Mouse (Mus musculus): ENCODE data around the gene Fancg. TPM values are rescaled to one million over a fixed set of nuclear protein-coding genes. Genes with fewer than 3 reads are reported as not detected.

Gene Fancg
- total and polyA plus RNA-seq, 3 experiments, result 13.2 to 18.7 (median 13.7) TPM

- no peak overlapping the region for H3K4me2 ChIP-seq (ENCODE audit: insufficient read depth, low read depth, poor library complexity, severe bottlenecking)
- H3K4me3 ChIP-seq (replicated peaks in 1 of 3; ENCODE audit: low read depth in 2 of 3, low read length in 2 of 3, poor library complexity in 1 of 3), result no peak overlapping the region
- 0 out of 2 replicates have a peak, but pooled peaks cover 5% of the 10 kb centered on the region for H3K79me2 ChIP-seq (replicated peaks; ENCODE audit: control insufficient read depth, extremely low read depth, insufficient read depth, poor library complexity, severe bottlenecking)
- H3K27me3 ChIP-seq (replicated peaks), result no peaks in the 10 kb centered on the region
- no peaks in the 10 kb centered on the region for H3K9me3 ChIP-seq (replicated peaks; ENCODE audit: low read length)
- TF ChIP-seq TCF12 (IDR thresholded peaks at IDR 0.05; ENCODE audit: low read depth, low read length) (no peak), ZC3H11A (IDR thresholded peaks at IDR 0.05; ENCODE audit: low read depth, low read length) (no peak), E2F4 (IDR thresholded peaks at IDR 0.05; ENCODE audit: insufficient replicate concordance, low read depth, low read length) (no peak), USF1 (IDR thresholded peaks at IDR 0.05; ENCODE audit: low read depth, low read length) (no peak), MAX (IDR thresholded peaks at IDR 0.05; ENCODE audit: low read length) (no peak), IRF4 (IDR thresholded peaks at IDR 0.05; ENCODE audit: low read depth, low read length) (no peak), GABPA (IDR thresholded peaks at IDR 0.05; ENCODE audit: insufficient replicate concordance, low read depth, low read length) (no peak), MAZ (IDR thresholded peaks at IDR 0.05; ENCODE audit: low read depth, low read length) (no peak), MYC (IDR thresholded peaks at IDR 0.05; ENCODE audit: low read depth, low read length) (no peak)
- peaks cover 7 to 12% of the 10 kb centered on the region in 2 experiments for H3K4me1 ChIP-seq (ENCODE audit: control insufficient read depth in 1 of 2, insufficient read depth in 2 of 2)
- dilution Hi-C loops (cut with MboI; ENCODE audit: extremely low pct_ligation_motif_present, extremely low pct_unique_long_range_greater_than_20kb, low sequenced_read_pairs) (no loop called here), in situ Hi-C loops (cut with MboI; ENCODE audit: low pct_ligation_motif_present, low pct_unique_long_range_greater_than_20kb, low sequenced_read_pairs) (loop anchor here (25.0 kb wide), 1 partner anchor 542 kb away; the partner anchor contains the start of genes Creb3 and Tln1)
- no peak overlapping the region for H3K27ac ChIP-seq (ENCODE audit: insufficient read depth, low read depth)
- no peak for DNase-seq (ENCODE audit: extremely low read depth)
- no peak overlapping the region for H3K9ac ChIP-seq (ENCODE audit: insufficient read depth, low read depth)
- peaks cover 58 to 80% of the 10 kb centered on the region in 2 experiments for H3K36me3 ChIP-seq (replicated peaks in 1 of 2; ENCODE audit: control insufficient read depth in 1 of 2, insufficient read depth in 1 of 2, low read length in 1 of 2)
Measured at GRCm38 (mm10) chr4:43019641-43020465, 9.5 kb upstream of the Fancg start.

GRCm38 (mm10) chr4:43019176-43019575 lies 8.9 kb upstream of the Fancg start:
- Histone ChIP-seq H3K4me3 (replicated peaks in 1 of 3; ENCODE audit: low read depth in 2 of 3, low read length in 2 of 3, poor library complexity in 1 of 3) (no peak overlapping the region), H3K79me2 (replicated peaks; ENCODE audit: control insufficient read depth, extremely low read depth, insufficient read depth, poor library complexity, severe bottlenecking) (no peaks in the 10 kb centered on the region), H3K9me3 (replicated peaks; ENCODE audit: low read length) (no peaks in the 10 kb centered on the region), H3K36me3 (replicated peaks in 1 of 2; ENCODE audit: control insufficient read depth in 1 of 2, insufficient read depth in 1 of 2, low read length in 1 of 2) (peaks cover 58 to 75% of the 10 kb centered on the region in 2 experiments), H3K9ac (ENCODE audit: insufficient read depth, low read depth) (no peak overlapping the region), H3K4me1 (ENCODE audit: control insufficient read depth in 1 of 2, insufficient read depth in 2 of 2) (peaks cover 3 to 5% of the 10 kb centered on the region in 2 experiments; a peak in 3 of 4 replicates), H3K27me3 (replicated peaks) (no peaks in the 10 kb centered on the region), H3K4me2 (ENCODE audit: insufficient read depth, low read depth, poor library complexity, severe bottlenecking) (no peak overlapping the region), H3K27ac (ENCODE audit: insufficient read depth, low read depth) (no peak overlapping the region)
- DNase-seq (ENCODE audit: extremely low read depth), result no peak
- in situ Hi-C loops (cut with MboI; ENCODE audit: low pct_ligation_motif_present, low pct_unique_long_range_greater_than_20kb, low sequenced_read_pairs), result loop anchor here (25.0 kb wide), 1 partner anchor 543 kb away; the partner anchor contains the start of genes Creb3 and Tln1
- dilution Hi-C loops (cut with MboI; ENCODE audit: extremely low pct_ligation_motif_present, extremely low pct_unique_long_range_greater_than_20kb, low sequenced_read_pairs), result no loop called here
- TF ChIP-seq GABPA (IDR thresholded peaks at IDR 0.05; ENCODE audit: insufficient replicate concordance, low read depth, low read length) (no peak), CTCF (conservative IDR thresholded peaks at IDR 0.05 in 1 of 2, IDR thresholded peaks at IDR 0.05 in 1 of 2; ENCODE audit: low read depth in 2 of 2, low read length in 2 of 2) (no peak), EP300 (IDR thresholded peaks at IDR 0.05; ENCODE audit: low read length) (no peak), MAZ (IDR thresholded peaks at IDR 0.05; ENCODE audit: low read depth, low read length) (no peak), TBP (conservative IDR thresholded peaks at IDR 0.05; ENCODE audit: low read depth, low read length) (no peak), ZKSCAN1 (IDR thresholded peaks at IDR 0.05; ENCODE audit: borderline replicate concordance, low read depth, low read length) (no peak), TCF12 (IDR thresholded peaks at IDR 0.05; ENCODE audit: low read depth, low read length) (no peak), PAX5 (IDR thresholded peaks at IDR 0.05; ENCODE audit: low read length) (no peak), MEF2A (IDR thresholded peaks at IDR 0.05; ENCODE audit: borderline replicate concordance, low read depth, low read length) (no peak), ZMIZ1 (IDR thresholded peaks at IDR 0.05; ENCODE audit: low read depth, low read length) (no peak), CHD1 (IDR thresholded peaks at IDR 0.05; ENCODE audit: low read depth, low read length) (no peak), BHLHE40 (IDR thresholded peaks at IDR 0.05; ENCODE audit: low read depth, low read length) (no peak), IRF4 (IDR thresholded peaks at IDR 0.05; ENCODE audit: low read depth, low read length) (no peak), HCFC1 (IDR thresholded peaks at IDR 0.05; ENCODE audit: low read depth, low read length) (no peak), USF2 (conservative IDR thresholded peaks at IDR 0.05; ENCODE audit: low read depth, low read length) (no peak)
